Mouse (Mus musculus) retina, adult 2 months (tissue): ENCODE results near the gene Olfr904.
"Not testable (repeated sequence)": the region's sequence is repeated elsewhere in the genome, so short reads cannot be mapped to it uniquely, and the experiment has no call there.

Experiments used
- DNase-seq: peaks from one replicate; pipeline ENCODE4 v3.0.0-alpha.2; 2012; ENCODE audit warnings: low read depth, low spot score

Gene Olfr904

DNA sequence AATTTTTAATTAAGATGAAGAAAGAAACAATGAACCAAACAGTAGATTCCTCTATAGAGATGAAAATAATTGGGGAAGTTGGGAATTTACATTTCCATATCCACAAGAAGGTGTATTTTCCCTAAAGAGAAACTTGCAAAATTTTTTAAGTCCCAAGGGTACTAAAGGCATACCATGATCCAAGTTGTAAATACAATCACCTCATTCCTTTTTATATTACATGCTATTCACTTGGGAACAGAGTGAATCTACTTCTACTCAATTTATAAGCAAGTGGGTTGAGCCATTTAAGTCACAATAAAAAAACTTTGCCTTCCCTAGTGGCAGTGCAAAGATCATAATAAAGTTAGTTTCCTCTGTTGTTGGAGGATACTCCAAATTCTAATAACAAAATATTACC lies at the start of gene Olfr904:
Gene Olfr904 (plus strand): TSS at position 301 of the 400 bp plus-strand sequence.
- no peak for DNase-seq

DNA sequence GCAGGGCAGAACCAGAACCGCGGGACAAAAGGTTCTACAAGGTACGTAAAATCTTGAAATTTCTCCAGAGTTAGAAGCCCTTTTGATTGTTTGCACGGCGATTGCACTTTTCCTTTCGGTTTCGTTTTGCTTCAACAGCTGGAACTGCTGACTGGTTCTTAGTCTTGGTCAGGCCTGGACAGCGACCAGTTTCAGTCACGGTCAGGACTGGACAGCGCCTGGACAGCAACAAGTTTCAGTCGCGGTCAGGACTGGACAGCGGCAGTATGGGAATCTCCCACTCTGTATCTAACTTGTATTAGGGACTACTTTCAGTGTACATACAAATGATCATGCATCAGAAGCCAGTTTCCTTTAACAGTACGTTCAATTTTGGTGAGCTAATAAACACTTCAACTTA lies 49.4 kb upstream of the Olfr904 start:
- DNase-seq: not testable (repeated sequence)

DNA sequence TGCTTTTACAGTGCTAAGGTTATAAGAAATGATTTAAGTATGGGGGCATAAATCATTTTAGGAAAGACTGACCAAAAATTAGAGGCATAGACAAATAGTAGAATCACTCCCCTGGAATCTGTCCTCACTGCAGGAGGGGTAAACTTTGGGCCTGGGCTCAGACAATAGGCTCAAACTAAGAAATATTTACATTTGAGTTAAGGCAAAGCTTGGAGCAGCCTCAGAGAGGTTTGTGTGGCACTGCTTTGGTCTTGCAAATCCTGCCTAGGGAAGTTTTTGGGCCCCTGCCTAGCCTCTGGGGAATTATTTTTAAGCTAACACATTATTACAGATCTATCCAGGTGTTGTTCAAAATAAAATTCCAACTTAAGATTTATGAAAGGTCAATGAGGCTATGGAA lies 39.1 kb upstream of the Olfr904 start:
- no peak for DNase-seq

DNA sequence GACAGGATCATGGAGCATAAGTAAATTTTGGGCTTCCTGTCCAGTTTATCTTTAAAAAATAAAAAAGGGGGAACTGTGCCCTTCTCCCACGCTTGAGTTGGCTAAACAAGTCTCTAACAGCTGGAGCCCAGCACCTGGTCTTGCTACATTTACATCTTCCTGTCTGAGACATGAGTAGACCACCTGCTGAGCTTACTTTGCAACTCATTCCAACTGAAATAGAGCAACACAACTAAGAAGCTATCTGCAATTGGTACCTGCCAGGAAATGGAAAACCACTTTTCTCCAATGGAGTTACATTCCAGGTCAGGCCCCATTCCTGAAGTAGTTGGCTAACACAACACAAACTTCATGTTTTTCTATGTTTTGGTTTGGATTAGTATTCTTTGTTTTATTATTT lies 35.9 kb upstream of the Olfr904 start:
- DNase-seq: no peak

DNA sequence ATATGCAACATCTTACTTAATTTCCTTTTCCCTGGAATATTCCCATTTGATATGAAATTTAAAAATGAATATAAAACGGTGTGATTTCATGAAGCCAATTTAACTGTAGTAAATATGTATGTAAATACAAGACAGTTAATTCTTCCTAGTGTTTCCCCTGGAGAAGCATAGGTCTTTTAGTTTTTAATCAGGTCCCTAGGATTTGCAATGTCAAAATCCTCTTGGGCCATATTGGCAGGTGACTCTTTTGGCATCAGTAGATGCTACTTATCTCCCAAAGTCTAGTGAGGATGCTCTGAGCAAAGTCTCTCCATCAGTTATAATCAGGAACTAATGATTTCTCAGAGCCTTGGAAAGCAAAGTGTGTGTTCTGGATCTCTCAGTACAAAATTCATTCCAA lies 33.8 kb upstream of the Olfr904 start, which contains the start of gene Olfr901:
Gene Olfr901 (plus strand): TSS at position 301 of the 400 bp plus-strand sequence.
- DNase-seq: no peak

DNA sequence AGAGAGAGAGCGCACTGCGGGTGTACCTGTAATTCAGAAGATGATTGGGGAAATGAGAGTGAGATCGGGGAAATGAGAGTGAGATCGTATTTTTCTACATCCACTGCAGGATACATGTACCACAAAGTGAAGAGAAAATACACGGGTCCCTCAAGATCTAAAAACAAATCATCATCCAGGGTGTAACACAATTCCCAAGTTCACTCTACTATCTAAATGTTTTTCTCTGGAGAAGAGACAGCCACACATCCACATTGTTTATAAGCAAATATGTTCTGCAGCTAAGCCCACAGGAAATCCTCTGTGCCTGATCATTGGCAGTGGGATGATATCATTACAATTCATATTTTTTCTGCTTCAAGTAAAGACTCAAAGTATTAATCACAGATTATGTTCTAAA lies 15.6 kb upstream of the Olfr904 start, which contains the start of gene Olfr902:
Gene Olfr902 (plus strand): TSS at position 301 of the 400 bp plus-strand sequence.
- no peak for DNase-seq

DNA sequence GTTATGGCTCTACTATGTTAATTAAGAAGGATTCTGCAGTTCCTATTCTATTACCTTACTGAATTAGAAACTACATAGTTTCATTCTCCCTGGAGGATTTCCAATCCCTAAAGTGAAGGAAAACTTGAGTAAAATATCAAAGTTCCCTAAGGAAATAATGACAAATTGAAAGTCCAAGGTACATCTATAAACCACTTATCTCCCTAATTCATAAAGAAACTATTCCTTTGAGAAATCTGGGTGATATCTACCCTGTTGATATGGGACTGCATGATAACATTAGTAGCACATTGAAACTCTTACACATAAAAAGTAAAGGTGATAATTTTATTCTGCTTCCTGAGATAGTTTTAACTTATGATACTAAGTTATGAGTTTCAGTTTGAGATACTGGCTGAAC lies 7.9 kb downstream of the Olfr904 start, which contains the start of gene Olfr905:
Gene Olfr905 (plus strand): TSS at position 301 of the 400 bp plus-strand sequence.
- DNase-seq: no peak

DNA sequence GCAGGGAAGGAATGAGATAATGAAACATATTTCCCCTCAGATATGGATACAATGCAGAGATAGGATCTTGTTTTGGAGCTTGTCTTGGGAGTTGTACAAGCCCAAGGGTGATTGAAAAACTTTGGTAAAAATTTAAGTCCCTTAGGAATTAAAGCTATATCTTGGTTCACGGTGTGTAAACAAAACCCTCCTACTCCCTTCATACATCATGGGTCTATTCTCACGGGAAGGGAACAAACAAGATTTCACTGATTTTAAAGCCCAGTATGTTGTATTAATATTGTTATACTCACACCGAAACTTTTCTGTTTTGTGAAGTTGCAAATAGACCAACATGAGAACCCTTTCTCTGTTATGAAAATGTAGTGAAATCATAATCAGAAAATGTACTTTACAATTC lies 23.8 kb downstream of the Olfr904 start, which contains the start of gene Olfr906:
Gene Olfr906 (plus strand): TSS at position 301 of the 400 bp plus-strand sequence.
- no peak for DNase-seq

DNA sequence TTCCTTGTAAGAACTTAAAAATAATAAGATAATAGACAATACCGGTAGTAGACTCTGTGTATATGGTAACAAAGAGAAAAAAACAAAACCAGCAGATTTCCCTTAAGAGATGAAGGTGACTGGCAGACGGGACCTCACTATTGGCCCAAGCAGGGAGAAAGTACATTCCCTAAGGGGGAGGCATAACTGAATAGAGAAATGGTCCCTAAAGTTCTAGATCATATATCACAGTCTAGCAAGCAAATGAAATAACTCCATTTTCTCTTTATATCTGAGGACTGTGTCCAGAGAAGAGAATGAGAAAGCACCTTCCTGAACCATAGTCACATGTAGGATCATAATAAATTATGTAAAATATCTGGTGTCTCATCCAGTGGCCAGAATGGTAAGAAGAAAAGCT lies 32.6 kb downstream of the Olfr904 start, which contains the start of gene Olfr907:
Gene Olfr907 (plus strand): TSS at position 301 of the 400 bp plus-strand sequence.
- no peak for DNase-seq

DNA sequence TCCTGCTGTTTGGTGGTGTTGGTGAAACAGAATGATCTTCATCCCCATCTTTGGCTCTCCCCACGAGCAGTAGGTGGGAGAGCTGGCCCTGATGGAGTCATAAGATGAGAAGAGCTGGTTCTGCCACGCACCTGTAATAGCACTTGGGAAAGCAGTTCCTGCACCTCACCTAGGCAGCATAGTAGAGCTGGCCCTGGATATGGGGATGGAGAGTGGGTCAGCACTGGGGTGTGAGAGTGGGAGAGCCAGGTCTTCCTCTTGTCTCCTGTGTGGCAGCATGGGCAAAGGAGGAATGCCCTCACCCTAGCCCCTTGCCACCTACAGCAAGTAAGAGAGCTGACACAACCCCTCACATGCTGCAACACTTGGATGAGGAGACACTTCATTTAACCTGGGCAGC lies 49.4 kb downstream of the Olfr904 start:
- no peak for DNase-seq
